Mouse (Mus musculus): ENCODE measurements around the gene Sema4d.

DNA sequence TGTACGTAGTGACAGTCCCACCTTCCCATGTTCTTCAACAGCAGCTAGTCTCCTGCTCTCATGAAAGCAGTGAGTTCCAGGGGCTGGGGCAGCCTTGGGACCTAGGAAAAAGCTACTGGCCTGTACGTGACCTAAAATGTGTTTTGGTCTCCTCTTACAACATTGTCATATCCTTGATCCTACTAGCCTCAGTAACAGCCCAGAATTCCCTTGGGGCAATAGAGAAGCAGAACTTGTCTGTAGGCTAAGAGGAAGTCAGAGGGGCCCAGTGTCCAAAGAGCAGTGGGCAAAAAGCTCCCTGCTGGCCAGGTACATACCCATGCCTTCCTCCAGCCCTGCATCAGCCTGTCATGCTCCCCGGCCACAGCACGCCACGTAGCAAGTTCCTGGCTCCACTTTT is 106.6 kb downstream of the Sema4d start:
- TF ChIP-seq HCFC1 (IDR thresholded peaks at IDR 0.05; ENCODE audit: borderline replicate concordance, insufficient read depth, low read length), result no peak
- no peak for TF ChIP-seq MAFK (IDR thresholded peaks at IDR 0.05; ENCODE audit: insufficient read depth, low read depth, low read length)
- TF ChIP-seq ZC3H11A (IDR thresholded peaks at IDR 0.05; ENCODE audit: borderline replicate concordance, low read depth, low read length), result no peak
- no peak for TF ChIP-seq ZNF384 (IDR thresholded peaks at IDR 0.05; ENCODE audit: low read depth, low read length)
- no peak for TF ChIP-seq CHD2 (IDR thresholded peaks at IDR 0.05; ENCODE audit: low read depth, low read length)
